Mouse (Mus musculus) c-Kit-negative CD71-positive TER-119-positive erythroid progenitor cells, embryonic 14.5 days (primary cell): Measurements from ENCODE around the gene Gm8246.
"Not testable (repeated sequence)": the region's sequence is repeated elsewhere in the genome, so short reads cannot be mapped to it uniquely, and the experiment has no call there.

Experiments
- DNase-seq: peaks from one replicate; pipeline ENCODE4 v3.0.0-alpha.2; 2013; ENCODE audit warnings: low read depth, low spot score

Gene Gm8246

DNA sequence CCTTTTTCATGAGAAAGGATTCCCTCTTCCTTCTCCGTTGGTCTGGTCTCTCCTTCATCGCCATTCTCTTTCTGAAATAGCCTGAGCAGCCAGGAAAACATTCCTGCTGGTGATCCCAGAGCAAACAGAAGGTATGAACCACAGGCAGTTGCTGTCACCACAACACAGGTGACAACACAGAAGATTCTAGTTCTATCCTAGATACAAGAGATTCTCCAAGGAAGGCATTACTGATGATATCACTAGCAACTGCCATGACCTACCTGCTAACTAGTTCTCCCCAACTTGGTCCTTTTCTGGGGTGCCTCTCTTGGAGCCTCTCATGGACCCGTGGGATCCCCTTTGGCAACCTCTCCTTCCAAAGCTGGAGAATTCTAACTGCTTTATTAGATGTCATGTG lies at the start of gene Gm8246:
Gm8246 (minus strand) TSS at position 101 of the 400 bp plus-strand sequence.
- not testable (repeated sequence) for DNase-seq

DNA sequence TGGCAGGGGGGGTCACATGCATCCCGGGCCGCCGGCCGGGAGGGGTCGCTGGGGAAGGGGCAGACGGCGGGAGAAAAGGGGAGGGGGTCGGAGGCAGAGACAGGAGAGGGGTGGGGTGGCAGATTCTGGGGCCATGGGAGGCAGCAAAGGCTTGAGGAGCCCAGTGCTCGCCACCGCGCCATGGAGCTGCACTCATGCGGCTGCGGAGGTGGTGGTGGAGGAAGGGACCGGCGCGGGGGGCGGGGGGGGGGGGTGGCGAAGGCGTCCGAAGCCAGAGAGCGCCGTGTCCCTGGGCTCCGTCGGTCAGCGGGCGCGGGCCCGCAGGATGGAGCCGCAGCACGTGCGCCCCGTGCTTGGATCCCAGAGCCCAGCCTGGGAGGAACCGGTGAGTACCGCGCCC lies 23.7 kb upstream of the Gm8246 start, which contains the start of gene Gm3488:
Gm3488 (plus strand) TSS at position 301 of the 400 bp plus-strand sequence.
- DNase-seq: not testable (repeated sequence)

DNA sequence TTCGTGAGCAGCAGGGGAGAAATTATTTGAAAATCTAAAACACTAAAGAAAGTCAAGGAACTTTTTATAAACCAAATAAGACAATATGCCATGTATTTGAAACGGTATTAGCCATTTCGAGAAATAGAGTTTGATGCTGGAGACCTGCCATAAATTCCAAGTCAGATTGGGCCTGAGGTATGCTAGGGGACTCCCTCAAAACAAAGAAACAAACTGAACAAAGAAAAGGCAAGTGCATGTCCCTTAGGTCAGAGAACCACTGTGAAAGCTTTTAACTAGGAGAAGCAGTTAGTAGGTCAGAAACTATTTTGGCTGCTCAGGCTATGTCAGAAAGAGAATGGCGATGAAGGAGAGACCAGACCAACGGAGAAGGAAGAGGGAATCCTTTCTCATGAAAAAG lies 6.3 kb upstream of the Gm8246 start, which contains the start of gene Gm3187:
Gm3187 (plus strand) TSS at position 301 of the 400 bp plus-strand sequence.
- DNase-seq: not testable (repeated sequence)

DNA sequence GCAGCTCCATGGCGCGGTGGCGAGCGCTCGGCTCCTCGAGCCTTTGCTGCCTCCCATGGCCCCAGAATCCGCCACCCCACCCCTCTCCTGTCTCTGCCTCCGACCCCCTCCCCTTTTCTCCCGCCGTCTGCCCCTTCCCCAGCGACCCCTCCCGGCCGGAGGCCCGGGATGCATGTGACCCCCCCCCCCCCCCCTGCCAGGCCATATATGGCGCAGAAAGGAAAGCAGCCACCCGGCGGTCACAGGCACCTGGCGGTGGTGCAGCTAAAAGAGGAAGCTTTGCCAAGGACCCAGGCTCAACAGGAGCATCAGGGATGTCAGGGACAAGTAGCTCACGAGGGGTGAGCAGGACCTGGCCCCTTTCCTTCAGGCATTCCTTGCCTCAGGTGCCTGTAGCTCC lies 17.2 kb downstream of the Gm8246 start:
- not testable (repeated sequence) for DNase-seq

DNA sequence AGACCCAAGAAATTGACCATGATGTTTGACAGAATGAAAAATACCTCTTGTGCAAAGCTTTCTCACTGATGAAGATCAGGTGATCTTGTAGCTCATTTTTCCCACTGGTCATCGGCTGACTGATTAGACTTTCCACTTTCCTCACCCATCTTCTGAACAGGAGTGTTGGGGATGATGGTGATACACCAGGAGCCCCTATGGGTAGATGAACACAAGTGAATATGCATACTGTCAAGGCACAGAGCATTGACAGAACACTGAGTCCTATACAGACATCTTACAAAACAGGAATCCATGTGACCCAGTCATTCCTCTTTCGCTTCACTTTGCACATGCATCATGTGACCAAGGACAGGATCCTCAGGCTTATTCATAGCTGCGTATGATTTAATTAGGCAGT lies 22.3 kb downstream of the Gm8246 start, which contains the start of gene Gm3194:
Gm3194 (minus strand) TSS at position 101 of the 400 bp plus-strand sequence.
- not testable (repeated sequence) for DNase-seq
